Mouse (Mus musculus) C2C12 (cell line): ENCODE measurements at regions not wholly inside any gene's neighbourhood (a gene's known extent, or its start where the extent isn't known, plus 50 kb on each side); places are given as distances from the start of the nearest gene placed in this dataset.

Source experiments
- CTCF ChIP-seq: IDR thresholded peaks from one replicate; pipeline ENCODE4 v1.5.1; 2011; ENCODE audit not compliant: control insufficient read depth, insufficient read depth, insufficient read length
- MAX ChIP-seq: IDR thresholded peaks from one replicate; pipeline ENCODE4 v1.6.1; 2011; ENCODE audit warnings: mild to moderate bottlenecking, control low read depth
- MYOD1 ChIP-seq: IDR thresholded peaks from one replicate; pipeline ENCODE4 v1.6.1; 2011; ENCODE audit warnings: low read depth; ENCODE audit not compliant: control insufficient read depth, insufficient read length
- USF1 ChIP-seq: IDR thresholded peaks from one replicate; pipeline ENCODE4 v1.6.1; 2011; ENCODE audit warnings: low read depth, mild to moderate bottlenecking, control low read depth, moderate library complexity

GRCm38 (mm10) chr4:131413380-131413779, 424.7 kb downstream of the Ptpru start:
- no peak for TF ChIP-seq CTCF
- TF ChIP-seq MAX = no peak
- TF ChIP-seq USF1 = no peak
- no peak for TF ChIP-seq MYOD1
